Mouse (Mus musculus): ENCODE data around the gene Disp2. TPM values are rescaled to one million over a fixed set of nuclear protein-coding genes. Genes with fewer than 3 reads are reported as not detected.

Disp2 gene
- polyA plus RNA-seq, 1 experiment from 2014 or later, result 0.13 TPM

- H3K4me2 ChIP-seq (replicated peaks), result no peak overlapping the region
- H3K27me3 ChIP-seq, result no peaks in the 10 kb centered on the region
- no peak for ATAC-seq (ENCODE audit: low FRiP score, low read depth)
- no peaks in the 10 kb centered on the region for H3K4me1 ChIP-seq
- H3K36me3 ChIP-seq, result peaks cover 74% of the 10 kb centered on the region
- H3K9me3 ChIP-seq, result 0 out of 2 replicates have a peak, but pooled peaks cover 3% of the 10 kb centered on the region
- WGBS, result 90% methylated on average over 4 of the region's 4 CpGs
- no peak overlapping the region for H3K4me3 ChIP-seq
- no peak overlapping the region for H3K27ac ChIP-seq
- no peak overlapping the region for H3K9ac ChIP-seq
Observed at GRCm38 (mm10) chr2:118824396-118824795, 44.9 kb downstream of the Disp2 start.

GRCm38 (mm10) chr2:118829096-118829495, 49.6 kb downstream of the Disp2 start:
- H3K4me1 ChIP-seq, result no peaks in the 10 kb centered on the region
- 0 out of 2 replicates have a peak, but pooled peaks cover 3% of the 10 kb centered on the region for H3K9me3 ChIP-seq
- no peak overlapping the region for H3K27ac ChIP-seq
- WGBS, result 89% methylated on average over 5 of the region's 5 CpGs
- ATAC-seq (ENCODE audit: low FRiP score, low read depth), result no peak
- H3K36me3 ChIP-seq, result peaks cover 93% of the 10 kb centered on the region
- no peak overlapping the region for H3K4me3 ChIP-seq
- H3K27me3 ChIP-seq, result no peaks in the 10 kb centered on the region
- no peak overlapping the region for H3K4me2 ChIP-seq (replicated peaks)
- H3K9ac ChIP-seq, result no peak overlapping the region

GRCm38 (mm10) chr2:118834061-118834460, 54.5 kb downstream of the Disp2 start:
- no peak for ATAC-seq (ENCODE audit: low FRiP score, low read depth)
- Histone ChIP-seq H3K27ac (no peak overlapping the region), H3K4me2 (replicated peaks) (no peak overlapping the region), H3K9ac (no peak overlapping the region), H3K9me3 (no peaks in the 10 kb centered on the region), H3K4me3 (no peak overlapping the region), H3K27me3 (no peaks in the 10 kb centered on the region), H3K4me1 (no peaks in the 10 kb centered on the region), H3K36me3 (peaks cover 68% of the 10 kb centered on the region)
- whole genome bisulfite sequencing, result 93% methylated on average over 6 of the region's 6 CpGs

- no peaks in the 10 kb centered on the region for H3K27me3 ChIP-seq
- WGBS, result 85% methylated on average over 6 of the region's 6 CpGs
- H3K4me3 ChIP-seq, result no peak overlapping the region
- H3K27ac ChIP-seq, result no peak overlapping the region
- no peaks in the 10 kb centered on the region for H3K4me1 ChIP-seq
- H3K9me3 ChIP-seq, result no peaks in the 10 kb centered on the region
- H3K36me3 ChIP-seq, result peaks cover 58% of the 10 kb centered on the region
- no peak overlapping the region for H3K4me2 ChIP-seq (replicated peaks)
- ATAC-seq (ENCODE audit: low FRiP score, low read depth), result no peak
- H3K9ac ChIP-seq, result no peak overlapping the region
Observed at GRCm38 (mm10) chr2:118835115-118835514, 55.6 kb downstream of the Disp2 start.

- H3K9me3 ChIP-seq, result no peaks in the 10 kb centered on the region
- peaks cover 29% of the 10 kb centered on the region for H3K36me3 ChIP-seq
- 52% methylated on average over 5 of the region's 5 CpGs for WGBS
- no peak overlapping the region for H3K4me2 ChIP-seq (replicated peaks)
- no peak overlapping the region for H3K27ac ChIP-seq
- no peaks in the 10 kb centered on the region for H3K27me3 ChIP-seq
- H3K4me3 ChIP-seq, result no peak overlapping the region
- 0 out of 2 replicates have a peak, but pooled peaks cover 3% of the 10 kb centered on the region for H3K4me1 ChIP-seq
- no peak for ATAC-seq (ENCODE audit: low FRiP score, low read depth)
- H3K9ac ChIP-seq, result no peak overlapping the region
Observed at GRCm38 (mm10) chr2:118838330-118838729, 58.8 kb downstream of the Disp2 start.

GRCm38 (mm10) chr2:118841186-118841585, 61.7 kb downstream of the Disp2 start:
- no peak for ATAC-seq (ENCODE audit: low FRiP score, low read depth)
- WGBS, result 57% methylated on average over 5 of the region's 5 CpGs
- Histone ChIP-seq H3K4me1 (0 out of 2 replicates have a peak, but pooled peaks cover 3% of the 10 kb centered on the region), H3K36me3 (peaks cover 1% of the 10 kb centered on the region; the same call in 1 of the 2 replicates), H3K4me3 (no peak overlapping the region), H3K4me2 (replicated peaks) (no peak overlapping the region), H3K9ac (no peak overlapping the region), H3K9me3 (peaks cover 6% of the 10 kb centered on the region; the same call in 1 of the 2 replicates), H3K27me3 (no peaks in the 10 kb centered on the region), H3K27ac (no peak overlapping the region)

- Histone ChIP-seq H3K36me3 (no peaks in the 10 kb centered on the region), H3K27me3 (no peaks in the 10 kb centered on the region), H3K4me2 (replicated peaks) (no peak overlapping the region), H3K4me3 (no peak overlapping the region), H3K9ac (no peak overlapping the region), H3K9me3 (peaks cover 6% of the 10 kb centered on the region; the same call in 1 of the 2 replicates), H3K4me1 (0 out of 2 replicates have a peak, but pooled peaks cover 3% of the 10 kb centered on the region), H3K27ac (no peak overlapping the region)
- 86% methylated on average over 4 of the region's 4 CpGs for WGBS
- no peak for ATAC-seq (ENCODE audit: low FRiP score, low read depth)
Observed at GRCm38 (mm10) chr2:118841774-118842173, 62.3 kb downstream of the Disp2 start.

GRCm38 (mm10) chr2:118844427-118844826, 64.9 kb downstream of the Disp2 start:
- Histone ChIP-seq H3K4me2 (replicated peaks) (no peak overlapping the region), H3K36me3 (no peaks in the 10 kb centered on the region), H3K9ac (no peak overlapping the region), H3K27ac (no peak overlapping the region), H3K4me1 (0 out of 2 replicates have a peak, but pooled peaks cover 3% of the 10 kb centered on the region), H3K9me3 (peaks cover 6% of the 10 kb centered on the region; the same call in 1 of the 2 replicates), H3K27me3 (no peaks in the 10 kb centered on the region), H3K4me3 (no peak overlapping the region)
- 71% methylated on average over 3 of the region's 3 CpGs for WGBS
- no peak for ATAC-seq (ENCODE audit: low FRiP score, low read depth)

GRCm38 (mm10) chr2:118846246-118846645, 66.7 kb downstream of the Disp2 start:
- Histone ChIP-seq H3K4me2 (replicated peaks) (no peak overlapping the region), H3K27ac (no peak overlapping the region), H3K9ac (no peak overlapping the region), H3K9me3 (peaks cover 6% of the 10 kb centered on the region; the same call in 1 of the 2 replicates), H3K36me3 (no peaks in the 10 kb centered on the region), H3K27me3 (no peaks in the 10 kb centered on the region), H3K4me3 (no peak overlapping the region), H3K4me1 (0 out of 2 replicates have a peak, but pooled peaks cover 1% of the 10 kb centered on the region)
- ATAC-seq (ENCODE audit: low FRiP score, low read depth), result no peak
- WGBS, result 48% methylated on average over 7 of the region's 7 CpGs

GRCm38 (mm10) chr2:118851756-118852155, 72.2 kb downstream of the Disp2 start:
- Histone ChIP-seq H3K27ac (no peak overlapping the region), H3K9me3 (no peaks in the 10 kb centered on the region), H3K36me3 (no peaks in the 10 kb centered on the region), H3K4me3 (no peak overlapping the region), H3K9ac (no peak overlapping the region), H3K4me2 (replicated peaks) (no peak overlapping the region), H3K27me3 (no peaks in the 10 kb centered on the region), H3K4me1 (no peaks in the 10 kb centered on the region)
- no peak for ATAC-seq (ENCODE audit: low FRiP score, low read depth)
- whole genome bisulfite sequencing, result 10% methylated on average over 3 of the region's 3 CpGs

Other genes starting within 250 kb of the Disp2 start
- gene Bmf, start 230.0 kb upstream of the Disp2 start, polyA plus RNA-seq (2015; fragmentation: Nextera tagmentation; extraction: Ambion mirVana), result 6.8 and 7.3 TPM in 2 replicates
- gene Bub1b, start 181.5 kb upstream of the Disp2 start, polyA plus RNA-seq (2015; fragmentation: Nextera tagmentation; extraction: Ambion mirVana), result 85.6 and 89.9 TPM in 2 replicates
- 1.8 and 3.3 TPM in 2 replicates for gene Pak6, start 116.4 kb upstream of the Disp2 start, polyA plus RNA-seq (2015; fragmentation: Nextera tagmentation; extraction: Ambion mirVana)
- 0.05 TPM in 1 of 2 replicates, not detected in the other for gene Ankrd63, start 75.8 kb upstream of the Disp2 start, polyA plus RNA-seq (2015; fragmentation: Nextera tagmentation; extraction: Ambion mirVana)
- 0.28 and 0.46 TPM in 2 replicates for gene Plcb2, start 51.3 kb upstream of the Disp2 start, polyA plus RNA-seq (2015; fragmentation: Nextera tagmentation; extraction: Ambion mirVana)
- 19.4 and 21.1 TPM in 2 replicates for gene Inafm2, start 34.0 kb upstream of the Disp2 start, polyA plus RNA-seq (2015; fragmentation: Nextera tagmentation; extraction: Ambion mirVana)
- gene Ccdc9b, start 17.1 kb upstream of the Disp2 start, polyA plus RNA-seq (2015; fragmentation: Nextera tagmentation; extraction: Ambion mirVana), result 0.78 and 0.85 TPM in 2 replicates
- gene Phgr1, start 7.0 kb upstream of the Disp2 start, polyA plus RNA-seq (2015; fragmentation: Nextera tagmentation; extraction: Ambion mirVana), result not detected in 2 replicates
- gene Knstrn, start 34.3 kb downstream of the Disp2 start, polyA plus RNA-seq (2015; fragmentation: Nextera tagmentation; extraction: Ambion mirVana), result 106 and 107 TPM in 2 replicates
- gene Ivd, start 82.2 kb downstream of the Disp2 start, polyA plus RNA-seq (2015; fragmentation: Nextera tagmentation; extraction: Ambion mirVana), result 82.6 and 95.3 TPM in 2 replicates
- gene Bahd1, start 120.7 kb downstream of the Disp2 start, polyA plus RNA-seq (2015; fragmentation: Nextera tagmentation; extraction: Ambion mirVana), result 3.7 and 3.8 TPM in 2 replicates
- 51.2 and 51.9 TPM in 2 replicates for gene Chst14, start 146.8 kb downstream of the Disp2 start, polyA plus RNA-seq (2015; fragmentation: Nextera tagmentation; extraction: Ambion mirVana)
- 22.8 and 23.1 TPM in 2 replicates for gene Ccdc32, start 249.7 kb downstream of the Disp2 start, polyA plus RNA-seq (2015; fragmentation: Nextera tagmentation; extraction: Ambion mirVana)